Mouse (Mus musculus) layer of hippocampus, adult 9-11 months (tissue): ENCODE measurements around the gene Fam198a.

ENCODE experiments used
- DNase-seq: peaks from one replicate; pipeline ENCODE4 v3.0.0; 2022

Fam198a gene

GRCm38 (mm10) chr9:122023873-122024272 is 73.1 kb downstream of the Fam198a start:
- DNase-seq, result no peak

GRCm38 (mm10) chr9:122024419-122024818 is 73.6 kb downstream of the Fam198a start:
- DNase-seq, result no peak

- no peak for DNase-seq
Observed at GRCm38 (mm10) chr9:122025855-122026590, 75.2 kb downstream of the Fam198a start.

DNA sequence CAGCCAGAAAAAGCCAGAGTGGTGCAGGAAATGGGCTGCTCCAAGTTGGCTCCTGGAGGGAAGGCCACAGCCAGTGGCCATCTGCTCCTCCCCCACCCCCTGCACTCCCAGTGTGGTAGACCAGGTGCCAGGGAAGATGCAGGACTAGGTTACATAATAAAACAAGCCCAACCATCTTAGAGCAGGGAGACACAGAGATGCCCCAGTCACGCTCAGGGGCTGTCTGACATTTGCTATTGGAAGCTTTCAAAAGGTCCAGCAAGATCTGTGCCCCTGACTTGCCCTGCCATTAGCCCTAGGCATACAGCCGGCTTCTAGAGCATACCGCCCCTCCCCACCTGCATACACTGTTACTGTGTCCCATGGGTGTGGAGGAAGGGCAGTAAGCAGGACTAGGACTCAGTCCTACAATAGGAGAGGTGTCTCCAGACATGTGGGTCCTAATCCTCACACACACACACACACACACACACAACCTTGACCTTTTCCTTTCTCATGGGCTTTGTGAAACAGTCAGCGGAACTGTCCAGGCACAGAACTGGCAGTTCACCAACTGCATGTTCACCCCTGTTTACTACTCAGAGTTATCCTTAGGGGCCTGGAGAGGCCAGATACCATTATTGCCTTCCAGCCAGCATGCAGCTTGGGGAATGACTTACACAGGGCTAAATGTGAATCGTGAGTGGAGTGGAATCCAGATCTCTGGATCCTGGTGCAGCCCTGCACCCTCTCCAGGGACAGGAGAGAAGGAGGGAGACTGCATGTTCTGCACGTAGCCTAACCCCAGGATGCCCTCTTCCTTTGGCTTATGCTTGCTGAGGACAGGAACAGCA is 76.5 kb downstream of the Fam198a start:
- no peak for DNase-seq

GRCm38 (mm10) chr9:122027914-122028745 is 77.3 kb downstream of the Fam198a start:
- no peak for DNase-seq

DNA sequence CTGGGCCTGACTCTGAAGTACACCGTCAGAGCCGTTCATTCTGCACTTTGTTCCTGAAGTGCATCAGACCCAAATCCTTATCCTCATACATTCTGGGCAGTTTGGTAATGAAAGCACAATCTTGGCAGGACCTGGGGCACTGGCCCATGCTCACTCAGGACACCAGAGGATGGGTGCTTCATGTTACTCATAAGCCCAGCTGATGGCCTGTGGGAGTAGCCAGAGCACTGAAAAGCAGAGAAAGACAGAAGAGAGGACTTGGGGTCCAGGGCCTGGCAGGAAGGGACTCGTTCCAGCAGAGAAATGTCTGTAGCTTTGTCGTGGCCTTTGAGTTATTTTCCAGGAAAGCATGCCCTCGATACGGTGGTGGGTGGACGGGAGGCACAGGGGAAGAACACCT is 79.0 kb downstream of the Fam198a start:
- no peak for DNase-seq
